Mouse (Mus musculus) lung, postnatal 25 days (tissue): ENCODE results near the gene Fam69a.
A peak's percentile ranks its signal among the peaks of the same experiment; 100 is the strongest.

Source experiments
- DNase-seq: peaks from one replicate; pipeline ENCODE4 v3.0.0; 2022; ENCODE audit warnings: low spot score

Fam69a gene

GRCm38 (mm10) chr5:107901014-107901615 is 85.8 kb downstream of the Fam69a start:
- DNase-seq = no peak

- DNase-seq = peak; percentile 95
Measured at GRCm38 (mm10) chr5:107900206-107901013, 86.5 kb downstream of the Fam69a start, which contains the start of gene Rpl5. TSS of gene Rpl5 (plus strand) at chr5:107900502.

GRCm38 (mm10) chr5:107896265-107896664 is 90.6 kb downstream of the Fam69a start:
- DNase-seq = no peak

DNA sequence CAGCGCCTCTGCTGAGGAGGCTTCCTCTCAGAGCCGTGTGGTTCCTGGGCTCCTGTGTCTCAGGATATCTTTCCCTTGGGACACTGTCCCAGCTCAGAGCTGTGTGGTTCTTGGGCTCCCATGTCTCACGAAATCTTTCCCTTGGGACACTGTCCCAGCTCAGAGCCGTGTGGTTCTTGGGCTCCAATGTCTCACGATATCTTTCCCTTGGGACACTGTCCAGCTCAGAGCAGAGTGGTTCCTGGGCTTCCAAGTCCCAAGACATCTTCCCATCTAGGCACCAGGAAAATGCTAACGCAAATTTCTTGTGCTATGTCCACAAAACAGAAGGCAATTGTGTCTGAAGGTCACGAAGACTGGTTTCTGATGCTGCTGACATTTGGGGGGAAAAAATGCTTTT is 92.2 kb downstream of the Fam69a start:
- DNase-seq = no peak

DNA sequence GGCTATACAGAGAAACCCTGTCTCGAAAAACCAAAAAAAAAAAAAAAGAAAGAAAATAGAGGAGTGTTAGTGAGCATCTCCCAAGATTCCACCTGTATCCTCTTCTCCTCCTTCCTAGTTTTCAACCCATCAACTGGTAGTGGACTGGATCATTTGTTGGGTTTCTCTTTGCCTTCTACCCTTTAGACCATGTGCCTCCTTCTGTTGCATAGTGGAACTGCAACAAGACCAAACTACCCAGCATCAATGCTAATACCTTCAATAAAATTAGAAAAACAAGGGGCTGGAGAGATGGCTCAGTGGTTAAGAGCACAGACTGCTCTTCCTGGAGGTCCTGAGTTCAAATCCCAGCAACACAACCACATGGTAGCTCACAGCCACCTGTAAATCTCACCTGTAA is 95.4 kb downstream of the Fam69a start:
- DNase-seq = peak; percentile 32

DNA sequence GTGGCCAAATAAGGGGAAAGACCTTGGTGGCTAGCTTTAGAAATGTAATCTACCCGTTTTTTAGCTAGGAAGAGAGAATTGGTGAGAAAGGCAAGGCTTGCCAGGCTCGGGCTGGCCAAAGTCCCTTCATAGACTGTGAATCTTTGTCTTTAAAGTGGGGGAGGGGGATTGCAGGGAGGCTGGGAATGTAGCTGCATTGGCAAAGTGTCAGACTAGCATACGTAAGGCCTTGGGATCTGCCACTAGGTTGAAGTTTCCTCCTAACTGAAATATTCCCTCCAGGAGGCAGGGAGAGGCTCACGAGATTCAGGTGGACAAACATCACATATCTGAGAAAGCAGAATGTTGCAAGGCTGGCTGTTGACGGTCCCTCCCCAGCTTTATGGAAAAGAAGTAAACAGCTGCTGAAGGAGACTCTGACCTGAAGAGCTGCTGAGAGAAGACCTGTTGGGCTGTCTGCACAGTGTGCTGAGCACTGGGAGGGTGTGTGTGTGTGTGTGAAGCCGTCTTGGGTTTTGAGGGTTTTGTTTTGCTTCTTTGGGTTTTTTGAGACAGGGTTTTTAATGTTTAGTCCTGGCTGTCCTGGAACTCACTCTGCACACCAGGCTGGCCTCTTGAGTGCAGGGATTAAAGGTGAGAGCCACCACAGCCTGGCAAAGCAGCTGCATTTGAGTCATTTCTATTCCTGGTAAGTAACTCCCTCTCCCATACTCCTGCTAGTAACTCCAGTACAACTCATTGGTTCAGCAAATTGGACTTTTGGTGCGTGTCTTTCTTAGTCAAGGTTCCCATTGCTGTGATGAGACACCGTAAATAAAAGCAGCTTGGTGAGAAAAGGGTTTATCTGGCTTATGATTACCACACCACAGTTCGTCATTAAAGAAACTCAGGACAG is 96.6 kb downstream of the Fam69a start:
- no peak for DNase-seq

GRCm38 (mm10) chr5:107880710-107881109 is 106.2 kb downstream of the Fam69a start:
- DNase-seq = no peak

DNA sequence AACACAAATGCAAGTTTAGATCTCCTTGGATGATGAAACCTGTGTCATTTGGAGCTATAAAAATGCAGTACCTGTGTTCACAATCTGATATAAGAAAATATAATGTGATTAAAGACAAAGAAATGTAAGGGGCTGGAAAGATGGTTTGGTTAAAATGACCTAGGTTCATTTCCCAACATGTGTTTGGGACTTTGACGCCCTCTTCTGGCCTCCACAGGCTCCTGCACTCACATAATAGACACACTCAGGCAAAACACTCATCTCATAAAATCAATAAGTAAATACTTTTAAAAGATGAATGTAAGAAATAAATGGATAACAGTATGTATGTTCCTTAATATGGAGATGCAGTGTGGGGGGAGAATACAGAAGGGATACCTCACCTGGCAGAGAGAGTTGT is 109.8 kb downstream of the Fam69a start:
- no peak for DNase-seq

DNA sequence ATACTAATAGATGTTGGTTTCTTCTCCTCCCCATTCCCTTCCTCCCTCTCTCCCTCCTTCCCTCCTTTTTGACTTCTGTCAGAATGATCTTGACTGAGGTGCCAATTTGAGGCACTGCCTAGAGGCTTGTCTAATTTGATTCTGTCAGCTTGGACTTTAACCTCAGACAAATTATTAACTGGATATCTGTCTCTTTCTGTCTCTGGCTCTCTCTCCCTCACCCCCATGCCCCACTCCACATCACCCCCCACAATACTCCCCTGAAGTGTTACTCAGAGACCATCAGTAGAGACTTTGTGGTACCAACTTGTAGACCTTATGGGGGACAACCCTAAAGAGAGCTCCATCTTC is 111.6 kb downstream of the Fam69a start:
- DNase-seq = no peak

- no peak for DNase-seq
Measured at GRCm38 (mm10) chr5:107874561-107875260, 112.2 kb downstream of the Fam69a start, which contains the start of gene Evi5. TSS of gene Evi5 (minus strand) at chr5:107875107.

DNA sequence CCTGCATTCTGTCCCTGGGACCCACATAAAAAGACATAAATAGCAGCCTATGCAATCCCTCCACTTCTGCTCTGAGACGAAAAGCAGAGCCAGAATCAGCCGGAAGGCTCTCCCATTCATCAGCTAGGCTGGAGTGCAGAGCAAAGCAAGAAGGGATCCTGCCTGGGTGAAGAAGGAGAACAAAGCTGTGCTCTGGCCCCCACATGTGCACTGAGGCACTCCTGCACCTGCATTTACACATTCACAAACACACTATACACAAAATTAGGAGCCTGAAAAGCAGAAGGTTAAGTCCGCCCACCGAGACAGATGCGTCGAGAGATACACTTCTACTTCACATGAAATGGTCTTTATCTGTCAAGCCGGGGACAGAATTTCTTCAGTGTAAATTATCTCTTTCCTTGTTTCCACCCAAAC is 113.0 kb downstream of the Fam69a start:
- DNase-seq = no peak

GRCm38 (mm10) chr5:107873330-107873729 is 113.6 kb downstream of the Fam69a start:
- no peak for DNase-seq

GRCm38 (mm10) chr5:107869701-107870100 is 117.2 kb downstream of the Fam69a start:
- no peak for DNase-seq

DNA sequence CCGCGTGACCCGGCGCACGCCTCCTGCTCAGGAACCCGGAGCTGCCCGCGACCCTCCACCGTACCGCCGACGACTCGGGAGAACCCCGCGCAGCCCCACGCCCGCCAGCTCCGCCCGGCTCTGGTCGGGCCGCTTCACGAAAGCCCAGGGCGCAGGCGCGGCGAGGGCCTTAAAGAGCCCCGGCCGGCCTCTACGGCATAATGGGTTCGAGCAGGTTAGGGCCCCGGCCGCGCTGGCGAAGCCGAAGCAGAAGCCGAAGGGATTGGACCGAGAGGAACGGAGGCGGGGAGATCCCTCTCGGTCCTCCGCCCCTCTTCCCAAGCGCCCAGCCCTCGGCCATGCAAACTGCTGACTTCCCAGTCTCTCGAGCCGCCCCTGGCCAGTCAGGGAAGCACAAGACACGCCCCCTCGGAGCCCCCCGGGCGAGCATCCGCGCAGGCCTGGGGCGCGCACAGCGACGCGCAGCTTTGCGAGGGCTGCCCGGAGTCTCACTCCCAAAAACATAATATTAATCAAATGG is 117.9 kb downstream of the Fam69a start:
- DNase-seq = peak; percentile 94

DNA sequence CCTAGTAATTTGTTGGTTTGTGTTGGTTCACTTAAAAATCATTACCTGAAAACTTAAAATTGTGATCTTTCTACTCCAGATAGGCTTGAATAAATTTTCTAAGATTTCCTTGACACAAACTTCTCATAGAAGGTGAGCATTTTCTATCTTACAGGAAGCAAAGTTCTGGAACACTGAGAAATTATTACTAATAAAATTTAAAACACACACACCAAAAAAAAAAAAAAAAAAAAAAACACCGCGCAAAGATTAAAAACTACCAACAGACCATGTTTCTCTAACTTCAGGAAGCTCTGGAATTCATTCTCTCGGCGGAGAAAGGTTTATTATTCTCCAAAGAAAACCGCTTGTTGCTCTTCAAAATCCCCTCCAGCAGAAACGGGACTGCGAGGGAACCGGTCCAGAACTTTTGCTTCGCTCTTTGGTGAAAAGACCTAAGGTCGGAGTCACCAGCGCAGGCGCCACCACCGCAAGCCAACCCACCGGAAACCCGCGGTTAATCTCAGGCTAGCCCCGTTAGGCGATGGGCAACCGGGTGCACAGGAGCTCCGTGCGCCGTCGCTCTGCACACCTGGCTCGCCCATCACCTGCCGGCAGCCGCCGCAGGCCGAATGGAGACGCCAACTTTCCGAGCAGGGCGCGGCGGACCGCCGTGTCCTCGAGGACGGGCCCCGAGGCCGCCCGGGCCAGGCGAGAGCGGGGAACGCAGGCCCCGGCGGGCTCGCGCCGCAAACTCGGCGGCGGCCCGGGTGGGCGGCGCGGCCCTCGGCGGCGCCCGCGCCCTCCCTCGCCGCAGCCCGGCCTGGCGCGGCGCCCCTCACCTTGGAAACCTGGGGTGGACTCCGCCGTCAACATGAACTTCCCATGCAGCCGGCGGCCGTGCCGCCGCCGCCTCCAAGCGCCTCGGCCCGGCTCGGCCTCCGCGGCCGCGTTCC is 118.6 kb downstream of the Fam69a start:
- DNase-seq = peak; percentile 64

DNA sequence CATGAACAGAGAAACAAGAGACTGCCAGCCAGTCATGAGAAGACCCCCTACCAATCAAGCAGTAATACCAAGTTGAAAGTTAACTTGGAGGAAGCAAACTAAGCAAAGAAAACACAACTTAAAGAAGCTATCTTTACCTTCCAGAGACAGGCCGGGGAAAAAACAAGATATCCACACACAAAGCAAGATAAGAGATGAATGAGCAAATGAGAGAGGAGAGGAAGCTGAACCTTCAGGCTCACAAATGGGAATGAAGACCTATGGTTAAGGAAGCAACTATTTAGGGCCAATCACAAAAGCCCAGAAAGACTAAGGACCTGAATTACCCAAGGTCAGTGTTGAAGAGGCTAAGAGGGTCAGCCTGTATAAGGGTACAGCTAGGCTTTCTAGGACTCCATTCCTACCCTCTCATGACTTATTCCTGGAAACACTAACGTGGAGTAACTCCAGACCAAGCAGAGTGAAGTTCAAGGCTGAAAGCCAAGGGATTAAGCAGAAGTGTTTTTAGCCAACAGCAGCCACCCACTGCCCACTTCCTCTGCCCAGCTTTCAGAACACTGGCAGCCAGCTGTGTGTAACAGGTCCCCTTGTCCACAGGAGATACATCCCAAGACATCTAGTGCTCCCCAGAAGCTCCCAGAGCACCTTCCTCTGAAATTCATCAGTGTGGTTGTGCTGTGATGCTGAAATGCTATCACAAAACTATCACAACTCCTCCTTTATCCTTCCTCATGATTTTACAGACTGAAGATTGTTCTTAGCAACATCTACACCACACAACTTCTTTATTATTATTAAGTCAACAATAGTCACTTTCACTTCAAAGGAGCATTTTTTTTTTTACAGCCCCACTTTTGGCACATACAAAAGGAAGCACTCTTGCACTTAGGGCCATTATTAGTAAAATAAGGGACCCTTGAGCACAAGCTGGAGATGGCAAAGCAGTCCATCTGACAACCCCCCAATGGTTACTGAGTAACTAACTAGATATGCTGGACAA is 120.5 kb downstream of the Fam69a start:
- DNase-seq = peak; percentile 44

DNA sequence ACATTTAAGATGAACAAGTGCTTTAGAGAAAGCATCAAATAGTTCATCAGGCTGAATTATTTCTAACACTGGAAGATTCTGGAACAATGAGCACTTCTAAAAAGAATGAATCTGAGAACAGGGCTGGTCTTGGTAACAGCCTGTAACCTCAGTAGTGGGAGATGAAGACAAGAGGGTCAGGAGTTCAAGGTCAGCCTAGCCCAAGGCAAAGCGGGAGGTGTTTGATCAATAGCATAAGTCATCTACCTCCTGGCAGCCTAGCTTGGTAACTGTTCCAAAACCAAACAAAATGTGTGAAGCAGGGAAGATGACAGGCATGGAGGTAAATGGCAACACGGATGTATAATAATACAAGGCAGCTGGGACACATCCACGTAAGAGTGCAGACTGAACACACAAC is 122.9 kb downstream of the Fam69a start:
- DNase-seq = no peak

GRCm38 (mm10) chr5:107858963-107859362 is 127.9 kb downstream of the Fam69a start:
- DNase-seq = no peak
